8 mouse cellular contexts compared by ENCODE assay signal in the genomic region with DNA sequence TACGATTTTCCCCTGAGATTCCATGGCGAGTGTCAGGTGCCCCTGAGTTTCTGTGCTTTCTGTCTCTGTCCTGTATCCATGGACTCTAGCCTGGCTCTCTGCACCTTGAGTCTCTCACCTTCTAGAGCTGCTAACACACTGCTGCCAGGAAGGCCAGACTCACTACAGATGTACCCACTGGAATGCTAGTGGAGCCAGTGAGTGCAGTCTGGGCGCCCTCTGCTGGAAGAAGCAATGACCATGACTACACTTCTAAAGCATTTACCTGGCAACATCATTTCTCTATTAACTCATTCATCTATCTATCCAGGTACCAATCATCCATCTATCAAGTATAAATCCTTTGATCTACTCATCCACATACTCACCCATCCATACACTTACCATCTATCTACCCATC. TPM values are rescaled to one million over a fixed set of nuclear protein-coding genes. Genes with fewer than 3 reads are reported as not detected.
DNase-seq lines count a peak whose midpoint lies in the region; ATAC-seq and TF ChIP-seq lines count a peak whose summit lies in the region.

No protein-coding gene starts in this region.

- ATAC-seq in frontal cortex, adult (ENCODE audit: low TSS enrichment): peak; percentile 86
- ATAC-seq in hindbrain, postnatal 0 days: 0 out of 2 replicates have a peak, but pooled peaks have one; percentile 58

- H3K36me3 ChIP-seq in hindbrain, postnatal 0 days (ENCODE audit: insufficient read depth, low read length): no peaks in the 10 kb centered on the region
- H3K36me3 ChIP-seq in midbrain, embryonic 10.5 days: no peaks in the 10 kb centered on the region
- no peaks in the 10 kb centered on the region for H3K36me3 ChIP-seq in small intestine, adult 2 months (ENCODE audit: control insufficient read depth, insufficient read depth, low read length)

- H3K9me3 ChIP-seq in hindbrain, postnatal 0 days (ENCODE audit: low read length): no peaks in the 10 kb centered on the region
- no peaks in the 10 kb centered on the region for H3K9me3 ChIP-seq in midbrain, embryonic 10.5 days (replicated peaks)

- DNase-seq in ZHBTc4 (ENCODE audit: low read depth, low spot score): peak; percentile 66
- DNase-seq in cerebellum, adult 9-10 months: peak; percentile 72
- DNase-seq in hindbrain, postnatal 0 days (ENCODE audit: low spot score): peak; percentile 86
- peak; percentile 43 to 61 for DNase-seq in layer of hippocampus, postnatal 14 days (ENCODE audit: low spot score in 2 of 2)
- DNase-seq in midbrain, embryonic 10.5 days (ENCODE audit: low spot score): peak; percentile 59
- no peak for DNase-seq in spleen, postnatal 36 days (ENCODE audit: low spot score in 2 of 2)

- no peak overlapping the region for H3K9ac ChIP-seq in hindbrain, postnatal 0 days (replicated peaks; ENCODE audit: low read length)

- no peak overlapping the region for H3K27ac ChIP-seq in hindbrain, postnatal 0 days
- H3K27ac ChIP-seq in midbrain, embryonic 10.5 days (replicated peaks): no peak overlapping the region
- H3K27ac ChIP-seq in small intestine, adult 2 months (ENCODE audit: insufficient read depth, low read depth, low read length): no peak overlapping the region

- WGBS in hindbrain, postnatal 0 days: 44% methylated on average over 3 of the region's 3 CpGs
- WGBS in midbrain, embryonic 10.5 days: 35% methylated on average over 3 of the region's 3 CpGs
- 59% methylated on average over 3 of the region's 3 CpGs for WGBS in small intestine, adult 2 months

- TF ChIP-seq POLR2A in small intestine, adult 2 months (IDR thresholded peaks at IDR 0.05; ENCODE audit: low read depth, low read length): no peak

- no peak overlapping the region for H3K4me2 ChIP-seq in hindbrain, postnatal 0 days (ENCODE audit: low read depth, low read length)

- peak; percentile 94 for TF ChIP-seq CTCF in hindbrain, postnatal 0 days (IDR thresholded peaks at IDR 0.05; ENCODE audit: low read depth)
- peak; percentile 82; the same call in 1 of the 2 replicates for TF ChIP-seq CTCF in small intestine, adult 2 months (IDR thresholded peaks at IDR 0.05; ENCODE audit: extremely low read depth, insufficient read length, insufficient replicate concordance, low read depth, low read length)

- no peaks in the 10 kb centered on the region for H3K4me1 ChIP-seq in hindbrain, postnatal 0 days (ENCODE audit: insufficient read depth, low read length)
- H3K4me1 ChIP-seq in midbrain, embryonic 10.5 days: peaks cover 11% of the 10 kb centered on the region
- H3K4me1 ChIP-seq in small intestine, adult 2 months (ENCODE audit: control insufficient read depth, insufficient read depth, insufficient read length, low read length): peaks cover 6% of the 10 kb centered on the region; the same call in 1 of the 2 replicates

- H3K4me3 ChIP-seq in hindbrain, postnatal 0 days (ENCODE audit: low read length): no peak overlapping the region
- no peak overlapping the region for H3K4me3 ChIP-seq in midbrain, embryonic 10.5 days
- H3K4me3 ChIP-seq in small intestine, adult 2 months (ENCODE audit: low read depth, low read length): no peak overlapping the region

- H3K27me3 ChIP-seq in hindbrain, postnatal 0 days (ENCODE audit: insufficient read depth, low read length): no peaks in the 10 kb centered on the region
- no peaks in the 10 kb centered on the region for H3K27me3 ChIP-seq in midbrain, embryonic 10.5 days (ENCODE audit: low read depth, poor library complexity, severe bottlenecking)
- H3K27me3 ChIP-seq in small intestine, adult 2 months (ENCODE audit: control insufficient read depth, insufficient read depth, low read length): no peaks in the 10 kb centered on the region

RNA-seq across cellular contexts. Expression of gene Gucy2d, which starts 9.4 kb away (rescaled TPM):
- 0.18 TPM in 1 of 2 replicates, not detected in the other for total RNA-seq in hindbrain, postnatal 0 days (2014; rRNA removed)
- polyA plus RNA-seq in hindbrain, postnatal 0 days (2015; fragmentation: Nextera tagmentation; extraction: Ambion mirVana): 0.18 and 0.20 TPM in 2 replicates
- not detected for total RNA-seq in layer of hippocampus, postnatal 14 days (2021)
- not detected in 2 replicates for polyA plus RNA-seq in midbrain, embryonic 10.5 days (2016; fragmentation: Nextera tagmentation; extraction: Ambion mirVana)
- not detected in 2 replicates for polyA plus RNA-seq in small intestine, adult 2 months (2012; rRNA removed)

RNA-seq across cellular contexts. Expression of gene Lrrc32, which starts 58.3 kb away (rescaled TPM):
- total RNA-seq in hindbrain, postnatal 0 days (2014; rRNA removed): 6.4 and 9.1 TPM in 2 replicates
- 3.9 and 4.7 TPM in 2 replicates for polyA plus RNA-seq in hindbrain, postnatal 0 days (2015; fragmentation: Nextera tagmentation; extraction: Ambion mirVana)
- 1 to 10 TPM; 1.9 to 3.2 TPM for total RNA-seq in layer of hippocampus, postnatal 14 days (2021)
- polyA plus RNA-seq in midbrain, embryonic 10.5 days (2016; fragmentation: Nextera tagmentation; extraction: Ambion mirVana): 5.2 and 5.7 TPM in 2 replicates
- polyA plus RNA-seq in small intestine, adult 2 months (2012; rRNA removed): 10.5 and 17.7 TPM in 2 replicates

Comparison
In these comparisons a context has a peak if more than half of its experiments do, and no peak if none do; other contexts are left out.
1. DNase-seq: peak in ZHBTc4 (single experiment), cerebellum, adult 9-10 months (single experiment), hindbrain, postnatal 0 days (single experiment), layer of hippocampus, postnatal 14 days (2 of 2) and midbrain, embryonic 10.5 days (single experiment); none in spleen, postnatal 36 days (0 of 2).